Mouse (Mus musculus): Measurements from ENCODE around the gene Pde4d.

GRCm38 (mm10) chr13:109424906-109425305 is 975.2 kb downstream of the Pde4d start:
- TF ChIP-seq POLR2A (IDR thresholded peaks at IDR 0.05; ENCODE audit: borderline replicate concordance, insufficient read depth, low read length) (no peak), CTCF (IDR thresholded peaks at IDR 0.05; ENCODE audit: borderline replicate concordance, insufficient read depth, low read depth, low read length) (no peak)
